Mouse (Mus musculus): ENCODE measurements around the gene Inf2.

DNA sequence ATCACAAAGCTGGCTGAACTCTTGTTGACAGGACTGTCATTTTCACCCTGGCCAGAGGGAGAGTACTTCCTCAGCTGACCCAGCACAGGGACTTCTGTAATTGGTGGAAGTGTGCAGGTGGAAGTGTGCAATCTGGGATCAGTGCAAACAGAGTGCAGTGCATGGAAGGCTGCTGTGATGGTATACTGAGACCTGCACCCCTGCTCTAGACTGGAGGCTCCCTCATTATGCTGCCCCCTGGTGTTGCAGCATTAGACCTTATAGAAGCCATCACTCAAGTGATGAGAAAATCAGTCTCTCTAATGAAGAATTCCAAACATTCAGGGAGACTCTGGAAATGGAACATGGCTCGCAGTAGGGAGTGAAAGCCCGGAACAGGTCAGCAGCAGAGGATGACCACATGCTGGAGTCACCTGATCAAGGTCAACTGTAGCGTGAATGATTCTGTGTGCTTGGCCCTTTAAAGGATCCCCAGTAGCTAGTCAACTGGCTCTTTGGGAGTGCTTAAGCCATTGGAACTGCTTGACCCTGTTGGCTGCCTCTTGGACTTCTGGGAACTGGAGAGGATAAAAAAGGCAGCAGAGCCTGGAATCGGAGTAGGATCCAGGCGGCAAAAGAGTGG is 28.3 kb upstream of the Inf2 start:
- TF ChIP-seq POLR2A (IDR thresholded peaks at IDR 0.05; ENCODE audit: low read depth, low read length) (no peak), CTCF (IDR thresholded peaks at IDR 0.05; ENCODE audit: extremely low read depth, insufficient read length, insufficient replicate concordance, low read depth, low read length) (peak; percentile 38; the same call in 1 of the 2 replicates)

Measured in small intestine, adult 2 months (tissue).